Mouse (Mus musculus) erythroblast, embryonic 14.5 days (primary cell): Measurements from ENCODE around the gene Snx4.

ENCODE experiments used
- GATA1 ChIP-seq: IDR thresholded peaks from 2 replicates; pipeline ENCODE4 v1.6.1; 2012; ENCODE audit warnings: low read length, inconsistent platforms, mixed read lengths
- TAL1 ChIP-seq: IDR thresholded peaks from 3 replicates; pipeline ENCODE4 v1.6.1; 2012; ENCODE audit warnings: low read length, inconsistent platforms, mixed read lengths

- no peak for TF ChIP-seq GATA1
- TF ChIP-seq TAL1: no peak
Observed at GRCm38 (mm10) chr16:33309066-33309465, 57.8 kb downstream of the Snx4 start.
